In the genomic region with DNA sequence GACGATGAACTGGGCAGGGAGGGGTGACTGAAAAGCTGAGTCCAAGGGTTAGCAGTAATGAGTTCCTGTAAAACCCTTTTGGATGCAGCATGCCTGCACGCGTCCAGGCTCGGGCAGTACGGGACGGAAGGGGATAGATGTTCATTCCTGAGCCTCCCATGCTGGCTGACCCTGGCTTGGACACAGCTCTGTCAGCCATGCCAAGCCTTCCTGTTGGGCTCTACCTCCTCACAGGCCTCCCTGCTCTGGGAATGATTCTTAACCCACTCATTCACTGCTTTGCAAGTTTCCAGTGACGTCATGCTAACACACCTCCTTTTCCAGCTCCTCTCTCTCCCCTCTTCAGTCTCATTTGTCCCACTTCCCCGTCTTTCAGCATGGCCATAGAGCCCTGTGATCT, we compare ENCODE assay signal across 21 mouse cellular contexts. TPM values are rescaled to one million over a fixed set of nuclear protein-coding genes. Genes with fewer than 3 reads are reported as not detected.
DNase-seq lines count a peak whose midpoint lies in the region; ATAC-seq and TF ChIP-seq lines count a peak whose summit lies in the region.
"Had no signal": no experiment of that assay in that cellular context is flagged by ENCODE, and none has a peak within 500 bp of the region (broad histone marks: within the 10 kb centered on the region; RNA-seq: fewer than 3 reads in every experiment).

No protein-coding gene starts in this region.

- 0 out of 2 replicates have a peak overlapping the region, but pooled peaks have one; percentile 35 for H3K27ac ChIP-seq in embryonic facial prominence, embryonic 13.5 days
- H3K27ac ChIP-seq in embryonic facial prominence, embryonic 10.5 days (replicated peaks), result no peak overlapping the region
- H3K27ac ChIP-seq in midbrain, embryonic 11.5 days (ENCODE audit: low read depth, low read length), result no peak overlapping the region
- H3K27ac ChIP-seq in midbrain, embryonic 13.5 days, result no peak overlapping the region
- no peak overlapping the region for H3K27ac ChIP-seq in testis, adult 2 months (ENCODE audit: control insufficient read depth, insufficient read depth, low read depth, low read length)
- H3K27ac ChIP-seq: forebrain, embryonic 15.5 days; hindbrain, embryonic 12.5 days; hindbrain, postnatal 0 days had no signal

- H3K9me3 ChIP-seq in embryonic facial prominence, embryonic 13.5 days, result no peaks in the 10 kb centered on the region
- no peaks in the 10 kb centered on the region for H3K9me3 ChIP-seq in embryonic facial prominence, embryonic 10.5 days
- H3K9me3 ChIP-seq in midbrain, embryonic 11.5 days (ENCODE audit: control insufficient read depth, low read length), result no peaks in the 10 kb centered on the region
- H3K9me3 ChIP-seq in midbrain, embryonic 13.5 days, result no peaks in the 10 kb centered on the region
- H3K9me3 ChIP-seq: forebrain, embryonic 15.5 days; hindbrain, embryonic 12.5 days had no signal

- TF ChIP-seq CTCF in testis, adult 2 months (IDR thresholded peaks at IDR 0.05; ENCODE audit: control insufficient read depth, insufficient read depth, insufficient replicate concordance, low read depth, low read length), result no peak

- 0 out of 2 replicates have a peak, but pooled peaks cover 2% of the 10 kb centered on the region for H3K27me3 ChIP-seq in embryonic facial prominence, embryonic 13.5 days
- no peaks in the 10 kb centered on the region for H3K27me3 ChIP-seq in embryonic facial prominence, embryonic 10.5 days (replicated peaks; ENCODE audit: low read depth, poor library complexity, severe bottlenecking)
- no peaks in the 10 kb centered on the region for H3K27me3 ChIP-seq in midbrain, embryonic 11.5 days (ENCODE audit: control insufficient read depth, insufficient read depth, low read length)
- H3K27me3 ChIP-seq in midbrain, embryonic 13.5 days, result 0 out of 2 replicates have a peak, but pooled peaks cover 3% of the 10 kb centered on the region
- no peaks in the 10 kb centered on the region for H3K27me3 ChIP-seq in testis, adult 2 months (ENCODE audit: control insufficient read depth, insufficient read depth, low read length)
- H3K27me3 ChIP-seq: forebrain, embryonic 15.5 days had no signal

- H3K4me1 ChIP-seq in embryonic facial prominence, embryonic 13.5 days, result no peaks in the 10 kb centered on the region
- peaks cover 16% of the 10 kb centered on the region for H3K4me1 ChIP-seq in embryonic facial prominence, embryonic 10.5 days
- no peaks in the 10 kb centered on the region for H3K4me1 ChIP-seq in midbrain, embryonic 11.5 days (ENCODE audit: control insufficient read depth, insufficient read depth, low read length)
- H3K4me1 ChIP-seq in midbrain, embryonic 13.5 days (replicated peaks), result peaks cover 9% of the 10 kb centered on the region
- peaks cover 9% of the 10 kb centered on the region for H3K4me1 ChIP-seq in testis, adult 2 months (ENCODE audit: control insufficient read depth, insufficient read depth, low read length)
- H3K4me1 ChIP-seq: forebrain, embryonic 15.5 days had no signal

- WGBS in embryonic facial prominence, embryonic 13.5 days, result 70% methylated on average over 8 of the region's 8 CpGs
- 75% methylated on average over 8 of the region's 8 CpGs for WGBS in embryonic facial prominence, embryonic 10.5 days
- 85% methylated on average over 8 of the region's 8 CpGs for WGBS in midbrain, embryonic 11.5 days
- WGBS in midbrain, embryonic 13.5 days, result 80% methylated on average over 8 of the region's 8 CpGs

- TF ChIP-seq POLR2A in testis, adult 2 months (IDR thresholded peaks at IDR 0.05; ENCODE audit: control insufficient read depth, low read depth, low read length), result no peak

- DNase-seq in embryonic facial prominence, embryonic 10.5 days (ENCODE audit: low spot score), result no peak
- peak; percentile 54 for DNase-seq in midbrain, embryonic 11.5 days (ENCODE audit: low spot score, missing footprints)
- no peak for DNase-seq in testis, postnatal 10 days (ENCODE audit: low spot score)
- no peak for DNase-seq in urinary bladder, postnatal 4 days (ENCODE audit: low spot score in 2 of 2)
- DNase-seq: adrenal gland, adult 2 months; adrenal gland, postnatal 14 days; cerebellum, adult 11 months; cerebellum, adult 2 months; cerebellum, adult 9-11 months; cerebellum, postnatal 25 days; gastrocnemius, postnatal 10 days; heart, adult 11 months had no signal

- H3K4me3 ChIP-seq in embryonic facial prominence, embryonic 13.5 days, result no peak overlapping the region
- no peak overlapping the region for H3K4me3 ChIP-seq in embryonic facial prominence, embryonic 10.5 days
- no peak overlapping the region for H3K4me3 ChIP-seq in midbrain, embryonic 11.5 days (ENCODE audit: low read depth, low read length)
- H3K4me3 ChIP-seq in midbrain, embryonic 13.5 days (replicated peaks), result no peak overlapping the region
- H3K4me3 ChIP-seq in testis, adult 2 months (ENCODE audit: control insufficient read depth, low read depth, low read length), result peak overlapping the region; percentile 52
- H3K4me3 ChIP-seq: forebrain, embryonic 15.5 days; hindbrain, embryonic 12.5 days had no signal

- no peak overlapping the region for H3K4me2 ChIP-seq in embryonic facial prominence, embryonic 13.5 days
- no peak overlapping the region for H3K4me2 ChIP-seq in midbrain, embryonic 11.5 days
- no peak overlapping the region for H3K4me2 ChIP-seq in midbrain, embryonic 13.5 days (replicated peaks)
- H3K4me2 ChIP-seq: forebrain, embryonic 15.5 days; heart, embryonic 11.5 days; hindbrain, embryonic 12.5 days had no signal

- no peak for ATAC-seq in embryonic facial prominence, embryonic 13.5 days (ENCODE audit: insufficient number of reproducible peaks, insufficient read depth, low FRiP score, low TSS enrichment, low read depth)
- ATAC-seq in midbrain, embryonic 11.5 days (ENCODE audit: low FRiP score), result no peak
- no peak; the same call in 1 of the 2 replicates for ATAC-seq in midbrain, embryonic 13.5 days
- ATAC-seq: forebrain, embryonic 15.5 days; hindbrain, postnatal 0 days; inflammation-experienced regulatory T-cells, adult 6 months had no signal

- H3K9ac ChIP-seq in embryonic facial prominence, embryonic 13.5 days, result no peak overlapping the region
- no peak overlapping the region for H3K9ac ChIP-seq in midbrain, embryonic 11.5 days (ENCODE audit: low read length)
- H3K9ac ChIP-seq in midbrain, embryonic 13.5 days (replicated peaks), result no peak overlapping the region
- H3K9ac ChIP-seq: forebrain, embryonic 15.5 days; hindbrain, embryonic 12.5 days had no signal

- no peaks in the 10 kb centered on the region for H3K36me3 ChIP-seq in embryonic facial prominence, embryonic 13.5 days
- H3K36me3 ChIP-seq in embryonic facial prominence, embryonic 10.5 days (replicated peaks), result no peaks in the 10 kb centered on the region
- no peaks in the 10 kb centered on the region for H3K36me3 ChIP-seq in midbrain, embryonic 11.5 days (ENCODE audit: control insufficient read depth, insufficient read depth, low read length)
- H3K36me3 ChIP-seq in midbrain, embryonic 13.5 days, result no peaks in the 10 kb centered on the region
- H3K36me3 ChIP-seq in testis, adult 2 months (ENCODE audit: control insufficient read depth, insufficient read depth, low read length), result no peaks in the 10 kb centered on the region
- H3K36me3 ChIP-seq: forebrain, embryonic 15.5 days; hindbrain, embryonic 12.5 days had no signal

RNA-seq across cellular contexts. Expression of a gene that starts 9.0 kb away (rescaled TPM):
- polyA plus RNA-seq in embryonic facial prominence, embryonic 13.5 days (2015; fragmentation: Nextera tagmentation; extraction: Ambion mirVana), result 1.7 and 2.4 TPM in 2 replicates
- 1.1 and 1.6 TPM in 2 replicates for polyA plus RNA-seq in embryonic facial prominence, embryonic 10.5 days (2016; fragmentation: Nextera tagmentation; extraction: Ambion mirVana)
- 0.72 and 0.79 TPM in 2 replicates for polyA plus RNA-seq in midbrain, embryonic 11.5 days (2014; fragmentation: Nextera tagmentation; extraction: Ambion mirVana)
- polyA plus RNA-seq in midbrain, embryonic 13.5 days (2015; fragmentation: Nextera tagmentation; extraction: Ambion mirVana), result 3.2 and 3.4 TPM in 2 replicates
- 2.5 and 3.5 TPM in 2 replicates for polyA plus RNA-seq in testis, adult 2 months (2012; rRNA removed)
- polyA plus RNA-seq: heart, postnatal 0 days had no signal
